Comparison of ENCODE assay signal across 9 mouse cellular contexts in the genomic region with DNA sequence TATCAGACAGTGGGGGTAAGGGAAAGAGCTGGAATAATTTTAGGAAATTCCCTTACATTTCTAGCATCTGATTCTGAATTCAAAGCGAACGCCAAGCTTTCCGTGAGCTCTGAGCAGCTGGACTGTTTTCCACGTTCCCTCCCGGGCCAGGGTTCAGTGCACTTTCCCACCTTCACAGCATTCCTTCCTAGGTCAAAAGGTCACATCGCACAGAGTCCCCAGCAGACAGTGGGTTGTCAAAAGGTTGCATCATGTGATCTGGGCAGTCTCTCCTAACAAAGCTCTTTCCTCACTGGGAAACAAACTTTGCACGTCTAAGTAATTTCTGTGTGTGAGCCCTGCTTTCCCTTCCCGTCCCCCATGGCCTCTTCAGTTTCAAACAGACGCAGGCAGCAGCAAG. TPM values are rescaled to one million over a fixed set of nuclear protein-coding genes. Genes with fewer than 3 reads are reported as not detected.
A peak's percentile ranks its signal among the peaks of the same experiment; 100 is the strongest.
DNase-seq lines count a peak whose midpoint lies in the region; ATAC-seq lines count a peak whose summit lies in the region.
"Had no signal": no experiment of that assay in that cellular context is flagged by ENCODE, and none has a peak within 500 bp of the region (broad histone marks: within the 10 kb centered on the region; RNA-seq: fewer than 3 reads in every experiment).

No protein-coding gene starts in this region.

- no peaks in the 10 kb centered on the region for H3K27me3 ChIP-seq in heart, embryonic 13.5 days (replicated peaks)
- no peaks in the 10 kb centered on the region for H3K27me3 ChIP-seq in intestine, embryonic 14.5 days (replicated peaks; ENCODE audit: control insufficient read depth, insufficient read depth, low read length)
- H3K27me3 ChIP-seq in liver, embryonic 13.5 days: no peaks in the 10 kb centered on the region
- no peaks in the 10 kb centered on the region for H3K27me3 ChIP-seq in stomach, embryonic 15.5 days (replicated peaks)

- H3K9me3 ChIP-seq in heart, embryonic 13.5 days: no peaks in the 10 kb centered on the region
- H3K9me3 ChIP-seq in intestine, embryonic 14.5 days (ENCODE audit: control insufficient read depth, low read length): no peaks in the 10 kb centered on the region
- H3K9me3 ChIP-seq in liver, embryonic 13.5 days (replicated peaks): no peaks in the 10 kb centered on the region
- no peaks in the 10 kb centered on the region for H3K9me3 ChIP-seq in stomach, embryonic 15.5 days

- no peak overlapping the region for H3K4me3 ChIP-seq in heart, embryonic 13.5 days
- H3K4me3 ChIP-seq in intestine, embryonic 14.5 days (ENCODE audit: low read depth, low read length): no peak overlapping the region
- H3K4me3 ChIP-seq in liver, embryonic 13.5 days (replicated peaks): no peak overlapping the region
- no peak overlapping the region for H3K4me3 ChIP-seq in stomach, embryonic 15.5 days (replicated peaks)
- H3K4me3 ChIP-seq: erythroblast, embryonic 14.5 days had no signal

- DNase-seq in heart, adult 8-10 months (ENCODE audit: low spot score): no peak
- DNase-seq in intestine, embryonic 14.5 days (ENCODE audit: low spot score): no peak
- DNase-seq in liver, embryonic 13.5 days: no peak
- DNase-seq in cerebellum, adult 11 months: no peak
- no peak for DNase-seq in urinary bladder, postnatal 10 days (ENCODE audit: low spot score)

- no peak for ATAC-seq in heart, embryonic 13.5 days (ENCODE audit: extremely low read depth, insufficient number of reproducible peaks, low FRiP score, low TSS enrichment)
- ATAC-seq in intestine, embryonic 14.5 days (replicated peaks; ENCODE audit: low FRiP score, low TSS enrichment, low read depth): 0 out of 2 replicates have a peak, but pooled peaks have one; percentile 34
- peak; percentile 71 for ATAC-seq in liver, embryonic 13.5 days (ENCODE audit: low read depth)
- no peak; the same call in 1 of the 2 replicates for ATAC-seq in stomach, embryonic 15.5 days (ENCODE audit: insufficient read depth, low FRiP score, low read depth)
- ATAC-seq in megakaryocyte progenitor cell, adult 5-6 weeks (replicated peaks; ENCODE audit: poor library complexity): no peak

- H3K9ac ChIP-seq in heart, embryonic 13.5 days: peak overlapping the region; percentile 59
- H3K9ac ChIP-seq in intestine, embryonic 14.5 days (ENCODE audit: low read length): no peak overlapping the region
- no peak overlapping the region for H3K9ac ChIP-seq in liver, embryonic 13.5 days
- no peak overlapping the region for H3K9ac ChIP-seq in stomach, embryonic 15.5 days

- H3K27ac ChIP-seq in heart, embryonic 13.5 days (replicated peaks): peak overlapping the region; percentile 80
- H3K27ac ChIP-seq in intestine, embryonic 14.5 days (ENCODE audit: low read depth): peak overlapping the region; percentile 47
- H3K27ac ChIP-seq in liver, embryonic 13.5 days: peak overlapping the region; percentile 34
- peak overlapping the region; percentile 70 for H3K27ac ChIP-seq in stomach, embryonic 15.5 days

- H3K36me3 ChIP-seq in heart, embryonic 13.5 days: peaks cover 61% of the 10 kb centered on the region
- peaks cover 48% of the 10 kb centered on the region for H3K36me3 ChIP-seq in intestine, embryonic 14.5 days (ENCODE audit: control insufficient read depth, insufficient read depth, low read length)
- H3K36me3 ChIP-seq in liver, embryonic 13.5 days: no peaks in the 10 kb centered on the region
- peaks cover 6% of the 10 kb centered on the region; the same call in 1 of the 2 replicates for H3K36me3 ChIP-seq in stomach, embryonic 15.5 days

- H3K4me2 ChIP-seq in heart, embryonic 13.5 days: peak overlapping the region; percentile 54
- peak overlapping the region; percentile 20; the same call in 1 of the 2 replicates for H3K4me2 ChIP-seq in intestine, embryonic 14.5 days (ENCODE audit: low read length)
- peak overlapping the region; percentile 21 for H3K4me2 ChIP-seq in liver, embryonic 13.5 days
- 0 out of 2 replicates have a peak overlapping the region, but pooled peaks have one; percentile 2 for H3K4me2 ChIP-seq in stomach, embryonic 15.5 days

- 8% methylated on average over 9 of the region's 9 CpGs for WGBS in heart, embryonic 13.5 days
- WGBS in intestine, embryonic 14.5 days: 10% methylated on average over 9 of the region's 9 CpGs
- WGBS in liver, embryonic 13.5 days (ENCODE audit: insufficient replicate concordance): 26% methylated on average over 9 of the region's 9 CpGs
- 11% methylated on average over 9 of the region's 9 CpGs for WGBS in stomach, embryonic 15.5 days

- H3K4me1 ChIP-seq in heart, embryonic 13.5 days: peaks cover 50% of the 10 kb centered on the region
- H3K4me1 ChIP-seq in intestine, embryonic 14.5 days (replicated peaks; ENCODE audit: control insufficient read depth, insufficient read depth, low read length): peaks cover 20% of the 10 kb centered on the region
- H3K4me1 ChIP-seq in liver, embryonic 13.5 days (replicated peaks): peaks cover 6% of the 10 kb centered on the region; the same call in 1 of the 2 replicates
- peaks cover 26% of the 10 kb centered on the region for H3K4me1 ChIP-seq in stomach, embryonic 15.5 days

RNA-seq across cellular contexts. Expression of a gene that starts 44.6 kb away (rescaled TPM):
- polyA plus RNA-seq in heart, embryonic 13.5 days (2015; fragmentation: Nextera tagmentation; extraction: Ambion mirVana): 30.1 and 32.0 TPM in 2 replicates
- 10 to 100 TPM; 24.2 to 31.6 (median 28.8) TPM for total RNA-seq in heart, adult 8-10 months (2022)
- polyA plus RNA-seq in intestine, embryonic 14.5 days (2014; fragmentation: Nextera tagmentation; extraction: Ambion mirVana): 67.3 and 73.2 TPM in 2 replicates
- 2.1 and 2.6 TPM in 2 replicates for polyA plus RNA-seq in liver, embryonic 13.5 days (2015; fragmentation: Nextera tagmentation; extraction: Ambion mirVana)
- 53.0 and 57.8 TPM in 2 replicates for polyA plus RNA-seq in stomach, embryonic 15.5 days (2015; fragmentation: Nextera tagmentation; extraction: Ambion mirVana)
- total RNA-seq in megakaryocyte progenitor cell, adult 5-6 weeks (2015): not detected in 2 replicates
- total RNA-seq in megakaryocyte progenitor cell, adult 5-6 weeks (2017): not detected in 2 replicates
- polyA plus RNA-seq: erythroblast, embryonic 14.5 days had no signal

Comparison
In these comparisons a context has a peak if more than half of its experiments do, and no peak if none do; other contexts are left out.
1. ATAC-seq: peak in intestine, embryonic 14.5 days (single experiment) and liver, embryonic 13.5 days (single experiment); none in heart, embryonic 13.5 days (single experiment), stomach, embryonic 15.5 days (single experiment) and megakaryocyte progenitor cell, adult 5-6 weeks (single experiment).
2. H3K4me2 ChIP-seq: peak in every context shown above with its lines; median percentile 54 in heart, embryonic 13.5 days; 21 in liver, embryonic 13.5 days; 20 in intestine, embryonic 14.5 days; 2 in stomach, embryonic 15.5 days.
3. Peak in every context shown above with its lines, with median percentiles within 50 percentile points of each other: H3K27ac ChIP-seq.